Comparison of ENCODE assay signal across 10 mouse cellular contexts in genomic region chr3:60320213-60320936, GRCm38 (mm10).
DNase-seq lines count a peak whose midpoint lies in the region; ATAC-seq and TF ChIP-seq lines count a peak whose summit lies in the region.
"Had no signal": no experiment of that assay in that cellular context is flagged by ENCODE, and none has a peak within 500 bp of the region (broad histone marks: within the 10 kb centered on the region; RNA-seq: fewer than 3 reads in every experiment).

No protein-coding gene starts in this region.

- no peaks in the 10 kb centered on the region for H3K36me3 ChIP-seq in kidney, adult 2 months (ENCODE audit: control insufficient read depth, insufficient read depth, low read length)
- H3K36me3 ChIP-seq in intestine, embryonic 16.5 days (ENCODE audit: control insufficient read depth, insufficient read depth, low read length): no peaks in the 10 kb centered on the region
- H3K36me3 ChIP-seq: midbrain, embryonic 12.5 days had no signal

- no peak overlapping the region for H3K9ac ChIP-seq in intestine, embryonic 16.5 days (ENCODE audit: low read depth, low read length)
- H3K9ac ChIP-seq: midbrain, embryonic 12.5 days had no signal

- H3K27ac ChIP-seq in kidney, adult 2 months (ENCODE audit: insufficient read depth, low read depth, low read length): no peak overlapping the region
- no peak overlapping the region; the same call in 1 of the 2 replicates for H3K27ac ChIP-seq in intestine, embryonic 16.5 days (ENCODE audit: low read length)
- H3K27ac ChIP-seq: midbrain, embryonic 12.5 days had no signal

- no peak for TF ChIP-seq POLR2A in kidney, adult 2 months (IDR thresholded peaks at IDR 0.05; ENCODE audit: low read depth, low read length)

- 27% methylated on average over 1 of the region's 1 CpGs for WGBS in kidney, adult 2 months
- 41% methylated on average over 1 of the region's 1 CpGs for WGBS in intestine, embryonic 16.5 days

- no peak overlapping the region for H3K4me3 ChIP-seq in kidney, adult 2 months (ENCODE audit: insufficient read depth, low read depth, low read length)
- H3K4me3 ChIP-seq in intestine, embryonic 16.5 days (ENCODE audit: low read length): no peak overlapping the region
- H3K4me3 ChIP-seq: midbrain, embryonic 12.5 days had no signal

- no peak overlapping the region for H3K4me2 ChIP-seq in intestine, embryonic 16.5 days (ENCODE audit: low read depth, low read length)
- H3K4me2 ChIP-seq: midbrain, embryonic 12.5 days had no signal

- no peaks in the 10 kb centered on the region for H3K9me3 ChIP-seq in intestine, embryonic 16.5 days (ENCODE audit: control insufficient read depth, low read length)
- H3K9me3 ChIP-seq: midbrain, embryonic 12.5 days had no signal

- H3K4me1 ChIP-seq in kidney, adult 2 months (ENCODE audit: control insufficient read depth, insufficient read depth, low read length): no peaks in the 10 kb centered on the region
- H3K4me1 ChIP-seq in intestine, embryonic 16.5 days (ENCODE audit: control insufficient read depth, insufficient read depth, low read length): peaks cover 5% of the 10 kb centered on the region; the same call in 1 of the 2 replicates
- H3K4me1 ChIP-seq: midbrain, embryonic 12.5 days had no signal

- DNase-seq in kidney, adult 2 months: peak; percentile 10
- DNase-seq in kidney, postnatal 10 days: no peak
- peak; percentile 64 for DNase-seq in thymus, postnatal 25 days
- no peak for DNase-seq in urinary bladder, adult 2 months (ENCODE audit: low spot score)
- DNase-seq in urinary bladder, postnatal 14 days (ENCODE audit: low spot score): no peak
- no peak for DNase-seq in kidney, postnatal 4 days
- DNase-seq: layer of hippocampus, adult 9-11 months had no signal

- H3K27me3 ChIP-seq in kidney, adult 2 months (replicated peaks; ENCODE audit: control insufficient read depth, insufficient read depth, low read length): no peaks in the 10 kb centered on the region
- H3K27me3 ChIP-seq in intestine, embryonic 16.5 days (replicated peaks; ENCODE audit: control insufficient read depth, insufficient read depth, low read length): no peaks in the 10 kb centered on the region
- H3K27me3 ChIP-seq: midbrain, embryonic 12.5 days had no signal

- 0 out of 2 replicates have a peak, but pooled peaks have one; percentile 22 for TF ChIP-seq CTCF in kidney, adult 2 months (conservative IDR thresholded peaks at IDR 0.05; ENCODE audit: insufficient read depth, insufficient read length, low read depth, low read length)

- peak; percentile 62 for ATAC-seq in intestine, embryonic 16.5 days
- ATAC-seq in megakaryocyte-erythroid progenitor cell, adult 5-6 weeks (replicated peaks; ENCODE audit: low FRiP score, low TSS enrichment, poor library complexity, severe bottlenecking): peak; percentile 75

Comparison
In these comparisons a context has a peak if more than half of its experiments do, and no peak if none do; other contexts are left out.
1. DNase-seq: peak in kidney, adult 2 months (single experiment) and thymus, postnatal 25 days (single experiment); none in kidney, postnatal 10 days (single experiment), urinary bladder, adult 2 months (single experiment), urinary bladder, postnatal 14 days (single experiment) and kidney, postnatal 4 days (0 of 2).